Mouse (Mus musculus) B cell, adult 62 days (primary cell): ENCODE data around the gene Fam198b. TPM values are rescaled to one million over a fixed set of nuclear protein-coding genes. Genes with fewer than 3 reads are reported as not detected.

Experiments
- total RNA-seq: library from RNA; stranded (reverse); gene quantifications from 4 replicates; pipeline ENCODE4 v1.2.4, GENCODE M21; 2023

The Fam198b gene
- not detected in 4 replicates for total RNA-seq

GRCm38 (mm10) chr3:79884305-79884704 is at the start of gene Fam198b:
Gene Fam198b (plus strand): TSS chr3:79884533.

DNA sequence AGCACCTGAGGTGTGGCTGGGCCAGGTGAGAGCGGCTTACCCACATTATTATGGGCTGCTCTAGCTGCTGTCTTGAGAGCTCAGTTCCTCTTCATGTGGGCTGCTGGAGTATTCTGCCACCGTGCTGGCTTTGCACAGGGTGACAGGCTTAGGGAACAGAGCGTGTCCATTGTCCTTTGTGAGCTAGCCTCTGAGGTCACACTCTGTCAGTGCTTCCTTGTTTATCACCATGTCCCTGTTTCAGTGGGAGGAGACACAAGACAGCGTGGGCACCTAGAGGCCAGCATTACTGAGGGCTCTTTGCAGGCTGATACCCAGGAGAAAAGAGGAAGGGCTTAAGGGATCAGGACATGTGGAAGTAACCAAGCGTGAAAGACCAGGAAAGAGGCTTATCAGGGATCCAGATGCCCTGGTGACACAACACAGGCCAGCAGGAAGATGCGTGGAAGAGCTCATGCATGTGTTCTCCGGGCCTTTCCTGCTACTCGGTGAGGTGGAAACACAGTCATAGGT is 31.6 kb upstream of the Fam198b start, which contains the start of gene Tmem144:
Tmem144 (minus strand) TSS at position 120 of the 513 bp plus-strand sequence.

Other genes starting within 250 kb of the Fam198b start
- 0.72 to 1.5 TPM (median 1.1 TPM) in 4 replicates for gene Rxfp1, start 146.7 kb upstream of the Fam198b start, total RNA-seq
- 0.26 to 2.7 TPM (median 0.65 TPM) in 4 replicates for gene Tmem144, start 31.8 kb upstream of the Fam198b start, total RNA-seq